Mouse (Mus musculus) thymus, postnatal 36 days (tissue): ENCODE measurements around the gene Ercc8.

Source experiments
- DNase-seq, 2 experiments: peaks; one replicate each; pipeline ENCODE4 v3.0.0; 2022; ENCODE audit warnings: mixed read lengths in 2 of 2

The Ercc8 gene

DNA sequence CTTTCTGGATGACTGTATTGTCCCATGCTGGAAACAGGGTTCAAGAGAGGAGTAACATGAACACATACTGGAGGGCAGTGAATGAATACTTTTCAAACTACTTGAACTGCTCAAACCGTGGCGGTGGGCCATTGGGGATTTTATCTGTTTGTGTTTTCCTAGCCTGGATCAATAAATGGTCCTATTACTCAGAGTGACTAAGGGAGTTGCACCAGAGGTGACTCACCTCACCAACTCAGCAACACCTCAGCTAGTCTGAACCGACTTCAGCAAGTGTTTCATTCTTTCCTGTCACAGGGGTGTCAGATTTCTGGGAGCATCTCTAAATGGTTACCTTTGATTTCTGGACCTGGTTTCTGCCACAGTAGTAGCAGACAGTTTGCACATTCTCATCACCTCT lies 70.7 kb downstream of the Ercc8 start:
- DNase-seq, result no peak

DNA sequence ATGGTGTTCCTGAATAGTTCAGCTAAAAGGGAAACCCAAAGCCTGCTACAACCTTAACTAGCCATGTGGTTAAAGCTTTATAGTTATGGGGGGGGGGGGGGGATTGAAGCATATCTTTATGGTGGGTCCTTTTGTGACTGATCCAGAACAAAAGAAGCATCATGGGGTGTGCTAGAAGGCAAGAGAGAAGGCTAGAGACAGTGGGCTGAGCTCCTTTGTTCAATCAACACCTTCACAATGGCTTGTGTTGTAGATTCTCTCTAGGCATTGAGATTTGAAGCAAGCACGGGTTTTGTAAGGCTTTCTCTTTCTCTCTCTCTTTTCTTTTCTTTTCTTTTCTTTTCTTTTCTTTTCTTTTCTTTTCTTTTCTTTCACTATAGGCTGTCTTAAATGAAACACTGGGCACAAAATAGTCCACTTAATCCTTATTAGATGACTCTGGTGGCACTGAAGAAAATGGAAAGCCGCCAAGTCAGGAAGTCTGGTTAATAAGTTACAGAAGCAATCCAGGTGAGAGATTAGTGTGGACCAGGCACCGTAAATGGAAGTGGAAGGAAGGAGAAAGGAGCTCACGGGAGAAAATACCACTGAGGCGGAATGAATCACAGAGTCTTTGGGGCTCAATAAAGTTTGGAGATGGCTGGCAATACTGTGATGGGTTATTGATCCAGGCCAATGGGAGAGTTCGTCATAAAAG lies 71.3 kb downstream of the Ercc8 start:
- no peak for DNase-seq

DNA sequence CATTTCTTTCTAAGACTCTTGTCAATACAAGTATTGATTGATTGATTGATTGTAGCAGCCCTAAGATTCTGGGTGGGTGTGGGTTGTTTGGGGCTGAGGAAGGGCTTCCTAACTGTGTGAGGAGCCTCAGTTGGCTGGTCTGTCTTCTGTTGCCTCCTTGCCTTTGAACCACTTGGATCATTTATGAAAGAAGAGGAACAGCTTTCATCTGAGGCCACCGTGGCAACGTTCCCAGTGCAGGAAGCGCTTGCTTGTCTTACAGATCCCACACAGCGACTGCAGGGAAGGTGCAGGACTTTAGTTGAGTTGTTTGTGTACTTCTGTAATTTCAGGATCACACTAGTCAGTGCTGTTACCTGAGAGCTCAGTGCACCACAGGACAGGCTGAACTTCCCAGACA lies 81.5 kb downstream of the Ercc8 start:
- no peak for DNase-seq

DNA sequence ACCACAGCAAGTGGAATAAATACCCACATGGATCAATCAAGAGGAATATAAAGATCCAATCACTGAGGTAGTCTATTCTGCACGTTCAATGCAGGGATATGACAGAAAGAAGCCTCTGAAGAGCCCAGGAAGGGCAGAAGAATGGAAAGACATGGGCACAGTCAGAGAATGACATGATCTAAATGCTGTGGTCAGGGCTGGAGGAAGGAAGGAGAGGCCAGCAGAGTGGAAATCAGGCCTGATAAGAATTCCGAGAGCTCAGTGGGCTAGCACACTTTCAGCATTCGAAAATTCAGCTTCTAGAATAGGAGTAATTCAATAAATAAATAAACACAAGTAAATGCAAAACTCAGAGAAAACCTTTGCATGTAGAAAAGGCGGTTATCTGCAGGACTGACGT lies 83.2 kb downstream of the Ercc8 start:
- no peak for DNase-seq
